Mouse (Mus musculus) bone marrow macrophage, adult 2 months (primary cell): ENCODE results near the gene Slc44a3.

ENCODE experiments used
- CTCF ChIP-seq: IDR thresholded peaks from 2 replicates; pipeline ENCODE4 v1.5.1; 2012; ENCODE audit warnings: low read depth, mild to moderate bottlenecking, low read length, moderate library complexity
- POLR2A ChIP-seq: IDR thresholded peaks from 2 replicates; pipeline ENCODE4 v1.6.1; 2012; ENCODE audit warnings: mild to moderate bottlenecking, low read depth, low read length, borderline replicate concordance

- TF ChIP-seq CTCF (no peak), POLR2A (no peak)
Measured at GRCm38 (mm10) chr3:121521123-121521522, 11.1 kb downstream of the Slc44a3 start.
